Mouse (Mus musculus) mouse embryonic stem cell (cell line): Measurements from ENCODE around the gene Olfr1226.
"Not testable (repeated sequence)": the region's sequence is repeated elsewhere in the genome, so short reads cannot be mapped to it uniquely, and the experiment has no call there.

ENCODE experiments used
- in situ Hi-C, 2 experiments: fragments of 300-500 bp; cut with MboI; formaldehyde crosslinking; loops; 1 replicate in 1 of 2; 3 replicates in 1 of 2; pipeline ENCODE4 v1.14.3; 2019 to 2020; ENCODE audit warnings: low sequenced_read_pairs in 2 of 2, low pct_unique_long_range_greater_than_20kb in 1 of 2, mixed read lengths in 1 of 2; ENCODE audit not compliant: unreplicated experiment in 1 of 2

Gene Olfr1226

GRCm38 (mm10) chr2:89199948-89200347 is at the start of gene Olfr1226:
Gene Olfr1226 (minus strand): TSS chr2:89200048.
- in situ Hi-C loops: no loop called here

- in situ Hi-C loops: no loop called here
Observed at GRCm38 (mm10) chr2:89196325-89196982, 3.4 kb downstream of the Olfr1226 start.

- in situ Hi-C loops: no loop called here
Observed at GRCm38 (mm10) chr2:89174569-89174968, 25.3 kb downstream of the Olfr1226 start, which contains the start of gene Olfr1225. Gene Olfr1225 (minus strand): TSS chr2:89174669.

- in situ Hi-C loops: not testable (repeated sequence)
Observed at GRCm38 (mm10) chr2:89164711-89165110, 35.1 kb downstream of the Olfr1226 start.

GRCm38 (mm10) chr2:89163991-89164390 is 35.9 kb downstream of the Olfr1226 start, which contains the start of gene Olfr1224-ps1:
Gene Olfr1224-ps1 (minus strand): TSS chr2:89164091.
- in situ Hi-C loops: not testable (repeated sequence)

- in situ Hi-C loops: no loop called here
Observed at GRCm38 (mm10) chr2:89151460-89151859, 48.4 kb downstream of the Olfr1226 start, which contains the start of gene Olfr1223. Gene Olfr1223 (minus strand): TSS chr2:89151560.
